Mouse (Mus musculus) myocyte (in vitro differentiated cells): Measurements from ENCODE around the gene Krt18.

Experiments
- CEBPB ChIP-seq: IDR thresholded peaks from 2 replicates; pipeline ENCODE4 v1.6.1; 2011; ENCODE audit warnings: mild to moderate bottlenecking, moderate library complexity; ENCODE audit not compliant: poor library complexity, insufficient read depth, severe bottlenecking
- E2F4 ChIP-seq: IDR thresholded peaks from one replicate; pipeline ENCODE4 v1.6.1; 2011; ENCODE audit warnings: mild to moderate bottlenecking, control low read depth, moderate library complexity; ENCODE audit not compliant: insufficient read depth
- MAX ChIP-seq: IDR thresholded peaks from one replicate; pipeline ENCODE4 v1.6.1; 2011; ENCODE audit warnings: low read depth, mild to moderate bottlenecking, control low read depth
- MYOD1 ChIP-seq, 3 experiments: IDR thresholded peaks; one replicate each; pipeline ENCODE4 v1.6.1; 2011; ENCODE audit warnings: control low read depth in 2 of 3, low read depth in 2 of 3, mild to moderate bottlenecking in 2 of 3, moderate library complexity in 1 of 3; ENCODE audit not compliant: insufficient read length in 2 of 3, control insufficient read depth in 1 of 3
- MYOG ChIP-seq, 3 experiments: IDR thresholded peaks; one replicate each; pipeline ENCODE4 v1.6.1; 2011; ENCODE audit warnings: control low read depth in 2 of 3, low read depth in 2 of 3, mild to moderate bottlenecking in 2 of 3; ENCODE audit not compliant: insufficient read length in 2 of 3, control insufficient read depth in 1 of 3, insufficient read depth in 1 of 3
- POLR2A ChIP-seq: IDR thresholded peaks from one replicate; pipeline ENCODE4 v1.6.1; 2011; ENCODE audit warnings: low read depth, mild to moderate bottlenecking, control low read depth, moderate library complexity; ENCODE audit not compliant: insufficient read length
- POLR2AphosphoS2 ChIP-seq: IDR thresholded peaks from one replicate; pipeline ENCODE4 v1.6.1; 2011; ENCODE audit warnings: low read depth, control low read depth; ENCODE audit not compliant: insufficient read length
- REST ChIP-seq: IDR thresholded peaks from one replicate; pipeline ENCODE4 v1.6.1; 2011; ENCODE audit warnings: mild to moderate bottlenecking, control low read depth, moderate library complexity; ENCODE audit not compliant: insufficient read depth, insufficient read length
- TCF12 ChIP-seq: IDR thresholded peaks from one replicate; pipeline ENCODE4 v1.6.1; 2011; ENCODE audit warnings: mild to moderate bottlenecking, control low read depth; ENCODE audit not compliant: poor library complexity, insufficient read depth, severe bottlenecking
- TCF3 ChIP-seq: IDR thresholded peaks from one replicate; pipeline ENCODE4 v1.6.1; 2011; ENCODE audit warnings: low read depth, control low read depth; ENCODE audit not compliant: insufficient read length
- USF1 ChIP-seq: IDR thresholded peaks from one replicate; pipeline ENCODE4 v1.6.1; 2011; ENCODE audit warnings: low read depth, mild to moderate bottlenecking, control low read depth, moderate library complexity

DNA sequence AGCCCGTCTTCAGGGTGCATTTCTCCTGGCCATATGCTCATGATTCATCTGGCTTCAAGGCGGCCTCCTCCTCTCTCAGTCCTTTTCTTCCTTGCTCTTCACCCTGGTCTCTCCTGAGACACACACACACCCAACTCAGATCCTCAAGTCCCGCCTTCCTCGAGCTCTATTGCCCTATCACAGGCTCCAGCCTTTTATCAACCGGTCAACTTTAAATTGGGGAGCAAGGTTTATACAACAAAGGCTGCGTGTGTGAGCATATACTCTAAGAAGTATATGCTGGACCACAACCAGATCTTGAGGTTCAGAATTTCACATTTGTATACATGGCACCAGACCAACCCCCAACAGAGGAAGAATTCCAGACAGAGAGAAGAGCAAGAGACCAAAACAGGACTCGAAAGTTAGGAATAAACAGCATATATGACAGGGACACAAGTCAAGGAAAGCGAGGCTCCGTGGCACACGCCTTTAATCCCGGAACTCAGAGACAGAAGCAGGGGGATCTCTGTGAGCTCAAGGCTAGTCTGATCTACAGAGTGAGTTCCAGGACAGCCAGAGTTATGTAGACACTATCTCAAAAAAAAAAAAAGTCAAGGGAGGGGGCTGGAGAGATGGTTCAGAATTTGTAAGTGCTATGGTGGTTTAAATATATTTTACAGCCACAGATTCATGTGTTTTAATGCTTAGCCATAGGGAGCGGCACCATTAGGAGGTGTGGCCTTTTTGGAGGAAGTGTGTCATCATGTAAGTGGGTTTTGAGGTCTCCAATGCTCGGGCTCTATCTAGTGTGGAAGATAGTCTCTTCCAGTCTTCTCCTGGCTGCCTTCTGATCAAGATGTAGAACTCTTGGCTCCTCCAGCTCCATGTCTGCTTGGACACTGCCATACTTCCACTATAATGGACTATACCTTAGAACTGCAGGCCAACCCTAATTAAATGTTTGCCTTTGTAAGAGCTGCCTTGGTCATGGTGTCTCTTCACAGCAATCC lies 42.8 kb downstream of the Krt18 start:
- TF ChIP-seq MYOD1 (IDR thresholded peaks at IDR 0.05; ENCODE audit: control insufficient read depth in 1 of 3, insufficient read length in 2 of 3, low read depth in 2 of 3) (no peak), POLR2A (no peak), POLR2AphosphoS2 (no peak), REST (no peak), USF1 (no peak), TCF12 (no peak), E2F4 (no peak), MAX (no peak), TCF3 (no peak), CEBPB (no peak), MYOG (IDR thresholded peaks at IDR 0.05; ENCODE audit: control insufficient read depth in 1 of 3, insufficient read depth in 1 of 3, insufficient read length in 2 of 3, low read depth in 2 of 3) (no peak)
